Mouse (Mus musculus) layer of hippocampus, adult 18-20 months (tissue): ENCODE measurements around the gene Sv2c. TPM values are rescaled to one million over a fixed set of nuclear protein-coding genes. Genes with fewer than 3 reads are reported as not detected.
A peak's percentile ranks its signal among the peaks of the same experiment; 100 is the strongest.
"Not testable (repeated sequence)": the region's sequence is repeated elsewhere in the genome, so short reads cannot be mapped to it uniquely, and the experiment has no call there.

Source experiments
- DNase-seq, 2 experiments: peaks; one replicate each; pipeline ENCODE4 v3.0.0; 2022; ENCODE audit warnings: low spot score in 2 of 2
- long read RNA-seq: library from polyadenylated mRNA; stranded (forward); transcript quantifications from one replicate; pipeline ENCODE4 v2.0.0, GENCODE M21; 2021
- total RNA-seq, 2 experiments: library from RNA; stranded (reverse); gene quantifications; 2 replicates each; pipeline ENCODE4 v1.2.3; 2021

The Sv2c gene
- total RNA-seq = 10 to 100 TPM; 14.4 to 18.6 TPM
- long read RNA-seq, full-length matches to known transcripts = 1 of 2 reads
- long read RNA-seq, partial matches to known transcripts = 0 of 2 reads
- long read RNA-seq, other reads (novel, unspliced or antisense) = 1 of 2 reads

DNA sequence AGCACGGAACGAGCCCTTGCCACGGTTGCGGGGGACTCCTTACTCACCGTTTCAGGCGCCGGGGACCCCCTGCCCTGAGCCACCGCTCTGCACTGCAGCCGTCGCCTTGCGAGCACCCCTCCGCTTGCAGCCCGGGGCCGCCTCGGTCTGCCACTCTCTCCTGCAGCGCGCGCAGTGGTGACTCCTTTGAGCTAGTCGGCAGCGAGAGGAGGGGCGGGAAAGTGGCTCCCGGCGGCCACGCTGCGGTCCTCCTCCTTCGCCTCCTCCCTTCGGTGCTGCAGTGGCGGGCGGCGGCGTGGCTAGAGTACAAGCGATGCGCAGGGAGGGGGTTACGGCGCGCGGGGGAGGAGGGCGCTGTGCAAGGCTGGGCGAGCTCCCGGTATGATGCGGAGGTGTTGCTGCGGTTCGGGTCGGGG, at the start of gene Sv2c:
Gene Sv2c (minus strand): TSS at position 177 of the 416 bp plus-strand sequence.
- DNase-seq = peak in 1 of 2 experiments; percentile 34

DNA sequence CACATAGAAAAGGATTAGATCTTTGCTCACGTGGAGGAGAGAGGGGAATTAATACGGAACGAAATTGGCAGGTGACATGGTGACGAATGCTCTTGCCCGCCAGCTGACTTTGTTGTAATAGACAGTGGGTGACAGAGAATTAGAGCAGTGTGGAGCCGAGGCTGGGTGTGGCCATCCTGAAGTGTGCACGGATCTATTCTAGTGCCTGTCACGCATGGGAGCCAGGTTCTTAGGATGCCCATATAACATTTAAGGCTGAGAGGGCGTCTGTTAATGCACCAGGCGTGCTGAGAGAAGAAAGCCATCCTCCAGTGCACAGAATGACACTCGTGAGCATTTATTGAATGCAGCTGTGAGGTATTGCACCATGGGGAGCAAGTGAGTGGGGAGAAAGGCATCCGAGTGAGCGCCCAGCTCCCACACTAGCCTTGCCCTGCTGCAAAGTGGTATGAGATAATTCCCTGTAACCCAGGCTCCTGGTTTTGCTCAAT, 48.3 kb upstream of the Sv2c start:
- DNase-seq = no peak

DNA sequence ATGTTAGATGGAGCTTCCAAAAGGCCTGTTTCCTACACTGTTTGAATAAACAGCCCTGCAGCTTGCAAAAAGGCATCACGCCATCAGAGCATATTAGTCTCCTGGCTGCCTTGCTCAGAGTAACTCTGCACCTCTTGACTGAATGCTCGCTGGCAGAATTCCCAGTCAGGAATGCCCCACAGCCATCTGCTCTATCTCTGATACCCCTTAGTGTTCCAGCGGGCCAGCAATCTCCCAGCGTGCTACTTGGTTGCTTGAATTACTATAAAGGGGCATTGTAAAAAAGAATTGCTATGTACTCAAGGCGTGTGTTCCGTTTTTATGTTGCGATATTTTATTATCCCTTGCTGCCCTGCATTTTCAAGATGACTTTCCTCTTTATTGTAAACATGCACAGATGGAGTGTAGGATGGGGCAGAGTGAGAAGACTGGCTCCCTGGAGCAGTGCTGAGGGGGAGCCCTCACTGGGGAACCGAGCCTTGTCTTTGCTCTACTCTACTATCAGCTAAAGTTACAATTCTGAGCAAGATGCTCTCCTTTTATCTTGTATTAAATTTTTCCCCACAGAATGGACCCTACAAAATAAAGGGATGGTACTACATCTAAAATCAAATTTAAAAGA, 43.3 kb upstream of the Sv2c start:
- peak; percentile 78 to 92 for DNase-seq

DNA sequence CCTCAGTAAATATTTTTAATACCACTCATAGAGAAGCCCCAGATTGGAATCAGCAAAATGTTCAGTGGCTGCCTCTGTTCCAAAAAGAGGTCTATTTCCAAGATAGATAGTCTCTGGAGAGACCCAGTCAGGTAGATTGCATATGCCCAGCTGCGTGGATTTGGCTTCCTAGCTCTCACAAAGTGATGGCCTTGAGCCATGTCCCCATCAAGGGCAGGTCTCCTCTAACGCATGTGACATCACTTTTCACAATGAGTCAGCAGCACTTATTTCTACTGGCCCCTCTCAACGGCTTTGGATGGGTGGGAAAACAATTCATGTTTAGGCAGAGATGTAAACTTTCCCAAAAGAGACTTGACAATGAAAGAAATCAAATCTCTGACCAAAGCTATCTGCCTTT, 41.3 kb upstream of the Sv2c start:
- DNase-seq = no peak

DNA sequence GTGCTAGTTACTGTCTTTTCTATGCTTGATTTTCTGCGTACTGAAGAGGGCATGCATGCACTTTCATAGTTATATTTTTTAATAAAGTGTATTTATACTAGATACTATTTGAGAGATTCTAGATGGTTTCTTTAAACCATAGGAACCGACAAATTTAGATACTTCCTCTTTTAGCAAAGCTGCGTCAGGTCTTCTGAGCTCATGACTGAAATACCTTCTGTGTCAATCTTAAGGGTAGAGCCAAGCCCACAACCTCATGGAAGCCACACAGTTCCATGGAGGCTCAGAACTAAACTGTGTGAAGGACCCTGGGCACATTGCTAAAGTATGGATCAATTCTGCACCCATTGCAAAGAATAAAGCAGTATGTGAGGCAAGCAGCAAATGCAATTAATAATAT, 39.9 kb upstream of the Sv2c start:
- no peak for DNase-seq

DNA sequence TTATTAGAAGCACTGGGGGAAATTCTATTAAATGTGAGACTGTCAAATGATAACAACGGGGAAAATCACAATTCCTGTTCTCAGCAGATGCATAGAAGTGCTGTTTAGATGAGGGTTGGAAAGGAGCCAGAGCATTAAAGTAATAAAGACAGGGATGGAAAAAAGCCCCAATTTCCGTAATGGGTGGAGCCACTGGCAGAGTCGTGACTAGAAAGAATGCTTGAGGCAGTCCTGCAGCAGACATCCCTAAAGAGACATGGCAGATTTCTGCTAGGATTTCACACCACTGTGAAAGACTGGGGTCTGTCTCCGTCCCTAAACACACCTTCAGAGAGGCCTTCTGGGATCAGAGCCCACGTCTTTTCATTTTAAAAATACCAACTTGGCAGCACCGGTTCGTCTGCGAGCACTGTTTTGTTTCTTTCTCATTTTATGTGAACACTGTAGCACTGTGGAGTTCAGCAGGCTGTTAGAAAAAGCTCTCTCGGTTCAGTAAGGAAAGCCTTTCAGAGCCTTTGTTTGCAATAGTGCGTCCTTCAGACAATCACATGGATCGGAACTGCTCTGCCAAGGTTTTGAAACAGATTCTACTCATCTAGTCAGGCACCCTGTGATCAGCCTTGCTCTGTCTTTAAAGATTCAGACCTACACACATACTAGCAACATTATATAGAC, 36.8 kb upstream of the Sv2c start:
- DNase-seq = no peak

DNA sequence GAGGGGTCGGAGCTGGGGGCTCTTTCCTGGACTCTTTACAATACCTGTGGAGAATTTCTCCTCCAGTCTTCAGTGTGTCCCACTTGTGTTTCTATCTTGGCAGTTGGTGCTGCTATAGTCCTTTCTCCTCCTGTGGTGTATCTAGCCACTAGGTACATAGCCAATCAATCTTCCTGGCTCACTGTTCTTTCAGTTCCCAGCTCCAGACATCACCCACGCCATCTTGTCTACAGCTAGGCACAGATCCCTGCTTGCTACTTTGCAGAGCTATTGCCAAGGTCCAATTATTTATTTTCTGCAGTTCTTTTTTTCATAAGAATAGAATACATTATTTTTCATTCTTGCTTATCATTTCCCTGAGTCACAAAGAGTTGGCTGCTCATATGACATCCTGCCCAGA, 34.2 kb upstream of the Sv2c start:
- no peak for DNase-seq

DNA sequence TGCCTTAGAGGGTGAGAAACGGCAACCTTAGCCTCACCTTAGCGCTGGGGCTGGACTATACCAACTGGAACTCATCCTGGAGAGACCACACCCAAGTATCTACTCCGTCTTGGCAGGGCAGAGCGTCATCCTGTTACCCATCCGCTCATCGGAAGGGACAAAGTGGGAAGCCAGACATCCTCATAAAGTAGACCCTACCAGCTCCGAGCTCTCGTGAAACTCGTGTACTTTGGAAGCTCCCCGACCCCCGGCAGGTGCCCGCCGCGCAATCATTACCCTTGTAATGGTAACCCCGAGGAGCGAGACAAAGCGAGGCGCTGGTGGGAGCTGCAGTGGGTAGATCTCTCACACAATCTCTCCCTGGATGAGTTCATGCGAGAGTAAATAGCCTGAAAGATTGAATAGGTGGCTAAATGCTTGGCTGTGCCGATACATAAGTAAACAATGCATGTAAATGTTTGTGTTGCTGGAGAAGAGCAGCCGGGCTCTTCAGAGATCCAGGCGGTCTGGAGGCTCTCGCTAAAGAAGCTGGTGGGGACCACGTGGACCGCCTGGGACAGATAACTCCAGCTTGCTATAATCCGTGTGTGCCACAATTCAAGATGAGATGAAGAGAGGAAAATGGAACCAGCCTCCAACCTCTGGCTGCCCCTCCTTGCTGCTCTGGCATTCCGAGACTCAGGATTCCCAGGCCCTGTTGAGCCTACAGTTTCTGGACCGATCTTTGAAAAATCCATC, 1.2 kb upstream of the Sv2c start:
- DNase-seq = peak in 1 of 2 experiments; percentile 7

DNA sequence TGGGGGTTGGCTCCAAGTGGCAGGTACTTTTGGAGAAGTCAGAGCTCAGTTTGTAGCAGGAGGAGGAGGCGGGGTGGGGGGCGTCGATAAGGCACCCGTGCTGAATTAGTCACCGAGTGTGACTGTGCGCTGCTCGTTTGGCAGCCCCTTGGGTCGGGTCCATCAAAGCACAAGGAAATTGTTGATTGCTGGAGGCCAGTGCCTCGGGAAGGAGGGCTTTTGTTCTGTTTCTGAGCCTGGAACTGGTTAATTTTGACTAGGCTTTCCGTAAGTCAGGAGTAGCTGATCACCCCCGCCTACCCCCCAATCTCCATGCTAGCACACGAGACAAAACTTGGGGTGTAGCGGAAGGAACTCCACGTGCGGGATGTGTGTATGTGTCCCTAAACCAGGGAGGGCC, 456 bp upstream of the Sv2c start:
- peak in 1 of 2 experiments; percentile 41 for DNase-seq

DNA sequence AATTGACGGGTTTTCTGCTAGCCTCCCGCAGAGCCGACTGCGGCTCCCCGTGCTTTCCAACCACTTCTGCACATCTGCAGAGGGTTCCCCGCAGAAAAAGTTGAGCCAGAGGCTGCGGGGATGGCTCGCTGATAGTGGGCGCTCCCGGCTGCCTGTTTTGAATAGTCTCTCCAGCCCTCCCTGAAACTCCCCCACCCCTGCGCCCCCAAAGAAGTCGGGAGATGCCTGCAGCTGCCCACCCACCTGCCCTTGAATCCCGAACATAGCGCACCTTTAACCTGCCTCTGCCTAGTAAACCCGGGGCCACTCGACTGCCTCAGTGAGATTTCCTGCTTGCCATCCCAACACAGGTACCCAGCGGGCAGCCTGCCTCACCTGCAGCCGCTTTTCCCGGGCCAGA, 466 bp downstream of the Sv2c start:
- peak in 1 of 2 experiments; percentile 11 for DNase-seq

DNA sequence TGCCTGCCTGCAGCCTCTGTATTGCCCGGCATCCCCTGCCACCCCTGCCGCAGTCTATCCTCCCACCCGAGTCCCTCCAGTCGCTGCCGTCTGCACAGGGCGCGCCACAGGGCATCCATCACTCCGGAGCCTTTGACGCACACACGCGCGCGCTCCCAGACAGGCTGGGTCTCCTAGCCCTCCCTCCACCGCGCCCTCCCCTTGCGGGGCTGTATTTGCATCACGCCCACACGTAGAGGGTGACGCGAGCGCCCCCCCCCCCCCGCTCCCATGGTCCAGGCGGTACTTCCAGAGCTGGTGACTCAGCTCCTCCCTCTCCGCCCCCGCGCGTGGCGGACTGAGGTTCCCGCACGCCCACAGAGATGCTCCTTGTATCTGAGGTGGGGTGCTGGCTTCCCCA, 1.3 kb downstream of the Sv2c start:
- peak; percentile 35 to 68 for DNase-seq

DNA sequence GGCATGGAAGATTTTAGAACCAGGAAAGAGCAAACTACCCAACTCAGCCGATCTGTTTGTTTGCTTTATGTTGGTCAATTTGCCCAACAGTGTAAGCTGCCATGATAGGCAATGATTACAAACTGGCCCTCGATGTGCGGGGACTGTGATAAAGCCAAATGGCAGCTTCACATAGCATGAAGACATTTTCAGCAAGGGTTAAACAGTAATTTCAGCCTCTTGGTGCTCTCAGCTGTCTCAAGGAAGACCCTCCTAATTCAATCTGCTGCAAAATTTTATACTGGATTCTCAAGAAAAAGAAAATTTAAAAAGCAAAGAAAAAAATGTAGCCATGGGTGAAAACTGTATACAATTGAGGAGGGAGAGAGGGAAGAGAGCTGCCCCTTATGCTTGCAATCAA, 3.3 kb downstream of the Sv2c start:
- DNase-seq = no peak

DNA sequence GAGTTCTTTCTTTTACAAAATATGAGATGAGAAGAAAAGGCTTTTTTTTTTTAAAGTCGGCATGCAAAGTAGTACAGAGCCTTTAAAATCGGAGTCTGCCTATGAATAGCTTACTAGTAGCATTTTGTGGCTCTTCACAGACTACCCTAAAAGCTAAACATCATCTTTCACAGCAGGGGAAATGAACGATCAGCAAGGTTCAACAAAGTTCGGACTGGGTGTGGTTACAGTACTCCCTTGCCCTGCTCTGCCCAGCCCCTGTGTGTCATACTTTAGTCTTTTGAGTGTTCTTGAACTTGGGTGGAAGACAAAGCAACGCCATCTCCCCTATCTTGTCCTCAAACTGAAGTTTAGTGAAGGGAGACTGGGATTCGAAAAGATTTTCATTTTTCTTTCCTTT, 5.7 kb downstream of the Sv2c start:
- no peak for DNase-seq

DNA sequence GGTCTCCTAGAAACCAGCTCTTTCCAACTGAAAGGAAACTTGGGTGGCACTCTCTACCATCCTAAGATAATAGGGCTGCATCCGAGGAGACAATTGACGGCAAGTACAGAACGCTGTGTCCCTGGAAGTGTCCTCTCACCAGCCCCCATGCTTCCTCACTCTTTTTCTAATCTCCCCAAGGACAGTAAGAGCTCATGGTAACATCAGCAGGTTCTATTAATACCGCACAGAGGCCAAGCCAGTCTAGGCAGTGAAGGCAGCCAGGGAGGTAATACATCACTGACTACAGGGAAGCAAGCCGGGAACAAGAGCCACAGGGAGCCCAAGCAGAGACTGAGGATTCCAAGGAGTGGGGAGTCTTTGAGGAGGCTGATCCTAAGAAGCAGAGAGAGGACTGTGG, 7.4 kb downstream of the Sv2c start:
- no peak for DNase-seq

DNA sequence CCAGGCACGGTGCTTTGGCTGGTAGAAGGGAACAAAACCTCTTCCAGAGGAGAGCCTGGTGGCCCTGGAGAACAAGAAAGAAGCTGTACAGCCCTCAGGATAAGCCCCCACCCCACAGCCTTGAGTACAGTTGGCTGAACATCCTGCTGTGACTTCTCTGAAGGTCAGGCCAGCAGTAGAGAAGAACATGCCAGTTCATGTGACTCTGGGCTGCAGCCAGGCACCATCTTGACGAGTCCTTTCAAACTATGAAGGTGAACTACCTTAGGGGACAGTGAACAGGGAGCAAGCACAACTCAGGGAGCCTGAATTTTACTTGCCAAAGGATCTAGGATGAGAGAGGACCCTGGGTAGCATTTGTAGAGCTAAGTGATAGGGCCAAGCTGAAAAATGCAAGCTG, 19.7 kb downstream of the Sv2c start:
- no peak for DNase-seq

DNA sequence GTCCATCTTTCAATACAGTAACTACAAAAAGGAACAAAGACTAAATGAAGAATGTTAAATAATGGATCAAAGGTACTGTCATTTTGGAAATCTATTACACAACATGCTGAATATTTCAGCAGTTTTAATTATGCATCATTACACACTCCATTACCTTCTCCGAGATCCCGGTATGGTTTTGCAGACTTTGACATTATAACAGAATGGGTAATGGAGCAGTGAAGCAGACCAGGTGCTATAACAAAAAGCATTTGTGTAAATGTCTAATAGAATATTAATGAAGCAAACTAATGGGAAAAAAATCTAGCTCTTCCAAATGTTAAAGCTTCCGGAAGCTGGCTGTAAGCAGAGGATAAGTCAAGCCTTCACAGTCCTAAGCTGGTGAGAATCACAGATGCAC, 21.6 kb downstream of the Sv2c start:
- no peak for DNase-seq

DNA sequence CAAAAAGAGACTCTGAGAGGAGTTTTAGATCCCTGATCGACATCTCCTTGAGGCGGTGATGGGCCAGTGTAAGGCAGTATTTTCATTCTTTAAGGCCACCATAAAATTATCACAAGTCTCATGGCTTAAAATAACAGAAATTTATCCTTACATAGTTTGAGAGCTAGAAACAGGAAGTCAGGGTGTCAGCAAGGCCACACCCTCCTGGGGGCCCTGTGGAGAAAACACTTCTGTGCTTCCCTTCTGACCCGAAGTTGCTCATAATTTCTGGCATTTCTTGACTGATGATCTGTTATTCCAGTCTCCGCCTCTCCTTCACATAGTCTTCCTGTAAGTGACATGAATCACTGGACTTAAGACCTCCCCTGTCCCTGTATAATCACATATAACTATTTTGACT, 26.0 kb downstream of the Sv2c start:
- no peak for DNase-seq

DNA sequence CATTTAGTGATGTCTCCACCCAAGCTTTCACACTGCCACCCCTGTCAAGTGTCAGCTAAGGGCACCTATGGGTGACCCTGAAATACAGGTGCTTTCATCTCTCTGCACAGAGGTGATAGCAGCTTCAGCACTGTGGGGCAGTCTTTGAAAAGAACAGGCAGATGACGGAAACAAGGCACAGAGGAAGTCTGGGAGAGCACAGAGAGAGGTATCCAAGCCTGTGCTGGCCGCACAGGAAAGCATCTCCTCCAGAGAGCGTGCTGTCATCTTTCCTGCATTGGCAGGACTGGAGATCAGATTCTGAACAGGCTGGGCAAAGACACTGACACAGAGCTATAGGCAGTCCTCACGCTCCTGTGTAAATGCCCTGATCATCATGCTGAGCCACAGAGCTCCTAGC, 41.4 kb downstream of the Sv2c start:
- no peak for DNase-seq

DNA sequence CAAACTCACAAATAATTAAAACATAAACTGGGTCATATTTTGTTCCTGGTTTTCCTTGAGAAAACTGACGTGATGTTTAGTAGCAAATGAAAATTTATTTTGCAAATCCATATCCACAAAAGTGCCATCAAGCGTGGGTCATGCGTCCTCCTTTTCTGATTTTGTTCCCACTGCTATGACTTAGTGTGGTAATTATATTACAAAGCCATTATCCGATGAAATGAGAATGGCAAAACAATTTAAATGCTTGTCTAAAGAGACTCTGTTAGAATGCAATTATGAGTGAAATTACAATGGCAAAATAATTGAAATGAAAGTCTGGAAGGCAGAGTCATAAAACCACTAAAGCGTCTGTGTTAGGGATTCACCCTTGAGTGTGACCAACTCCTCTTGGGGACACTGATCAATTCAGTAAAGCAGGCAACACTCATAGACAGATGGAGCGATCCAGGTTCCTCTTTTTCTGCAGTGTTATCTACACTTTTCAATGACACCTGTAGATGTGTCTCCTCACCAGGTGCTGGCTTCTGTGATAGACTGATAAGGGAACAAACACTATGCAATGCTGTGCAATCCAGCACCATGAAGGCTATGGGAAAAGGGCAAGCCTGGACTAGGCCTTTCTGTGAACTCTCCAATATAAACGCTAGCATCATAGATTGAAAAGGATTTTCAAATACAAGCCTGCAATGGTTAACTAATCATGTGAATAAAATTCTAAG, 46.6 kb downstream of the Sv2c start:
- no peak for DNase-seq

DNA sequence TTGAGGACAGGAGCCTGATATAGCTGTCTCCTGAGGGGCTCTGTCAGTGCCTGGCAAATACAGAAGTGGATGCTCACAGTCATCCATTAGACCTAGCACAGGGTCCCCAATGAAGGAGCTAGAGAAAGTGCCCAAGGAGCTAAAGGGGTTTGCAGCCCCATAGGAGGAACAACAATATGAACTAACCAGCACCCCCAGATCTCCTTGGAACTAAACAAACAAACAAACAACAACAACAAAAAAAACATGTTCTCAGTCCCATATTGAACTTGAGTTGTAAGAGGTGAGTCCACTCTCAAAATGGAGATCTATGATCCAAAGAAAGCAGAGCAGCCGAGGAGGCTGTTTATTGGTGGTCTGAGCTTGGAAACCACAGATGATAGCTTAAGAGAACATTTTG, 50.6 kb downstream of the Sv2c start, which contains the start of gene Gm17190:
Gene Gm17190 (plus strand): TSS at position 301 of the 400 bp plus-strand sequence.
- DNase-seq = not testable (repeated sequence)

DNA sequence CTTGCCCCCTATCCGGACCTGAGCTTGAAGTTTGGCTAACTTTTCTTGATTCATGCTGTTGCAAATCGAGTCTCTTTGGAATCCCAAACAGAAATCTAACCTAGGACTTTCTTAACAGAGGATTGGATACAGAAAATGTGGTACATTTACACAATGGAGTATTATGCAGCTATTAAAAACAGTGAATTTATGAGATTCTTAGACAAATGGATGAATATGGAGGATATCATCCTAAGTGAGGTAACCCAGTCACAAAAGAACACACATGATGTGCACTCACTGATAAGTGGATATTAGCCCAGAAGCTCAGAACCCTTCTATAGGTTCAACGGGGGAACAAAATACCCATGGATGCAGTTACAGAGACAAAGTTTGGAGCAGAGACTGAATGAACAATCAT, 51.1 kb downstream of the Sv2c start, which contains the start of gene Gm20075:
Gene Gm20075 (minus strand): TSS at position 101 of the 400 bp plus-strand sequence.
- DNase-seq = not testable (repeated sequence)
